Mouse (Mus musculus) forebrain, embryonic 14.5 days (tissue): ENCODE measurements around the gene Atp7b. TPM values are rescaled to one million over a fixed set of nuclear protein-coding genes. Genes with fewer than 3 reads are reported as not detected.

Experiments used
- ATAC-seq: fragments of 200-750 bp; cut with Nextera tagmentation; 2 replicates; pipeline ENCODE4 v1.8.0; 2017; ENCODE audit warnings: mild to moderate bottlenecking, moderate library complexity
- DNase-seq: peaks from one replicate; pipeline ENCODE4 v3.0.0-alpha.2; 2015; ENCODE audit warnings: low spot score
- H3K27ac ChIP-seq: fragments of 300-500 bp; sonication (generic); 2 replicates; pipeline ENCODE4 v1.5.1; 2014; ENCODE audit warnings: low read depth, mild to moderate bottlenecking, control low read depth, low read length, moderate library complexity
- H3K27me3 ChIP-seq: fragments of 300-500 bp; sonication (generic); replicated peaks from 2 replicates; pipeline ENCODE4 v1.6.1; 2014; ENCODE audit warnings: low read length, control low read depth, mixed read lengths; ENCODE audit not compliant: control insufficient read depth, insufficient read depth
- H3K36me3 ChIP-seq: fragments of 300-500 bp; sonication (generic); 2 replicates; pipeline ENCODE4 v1.6.1; 2014; ENCODE audit warnings: low read length, control low read depth; ENCODE audit not compliant: control insufficient read depth, insufficient read depth
- H3K4me1 ChIP-seq: fragments of 300-500 bp; sonication (generic); 2 replicates; pipeline ENCODE4 v1.6.1; 2014; ENCODE audit warnings: antibody characterized with exemption, low read length, control low read depth; ENCODE audit not compliant: control insufficient read depth, insufficient read depth
- H3K4me2 ChIP-seq: fragments of 300-500 bp; sonication (generic); 2 replicates; pipeline ENCODE4 v1.6.1; 2014; ENCODE audit warnings: mild to moderate bottlenecking, control low read depth, low read length
- H3K4me3 ChIP-seq: fragments of 300-500 bp; sonication (generic); 2 replicates; pipeline ENCODE4 v1.5.1; 2014; ENCODE audit warnings: low read depth, low read length, control low read depth
- H3K9ac ChIP-seq: fragments of 300-500 bp; sonication (generic); 2 replicates; pipeline ENCODE4 v1.6.1; 2014; ENCODE audit warnings: mild to moderate bottlenecking, low read length, control low read depth, moderate library complexity
- H3K9me3 ChIP-seq: fragments of 300-500 bp; sonication (generic); replicated peaks from 2 replicates; pipeline ENCODE4 v1.6.1; 2016; ENCODE audit warnings: low read length, control low read depth, mixed read lengths; ENCODE audit not compliant: control insufficient read depth
- WGBS: fragments of 180-500 bp; shearing (Covaris S2); extraction: QIAGEN DNeasy Blood & Tissue Kit; methylation state at CpG from one replicate; pipeline ENCODE4 v1.1.7; 2014; 5-methylcytosine and 5-hydroxymethylcytosine counted together
- polyA plus RNA-seq: library from polyadenylated mRNA; unstranded; fragments of >200 nt; fragmentation: Nextera tagmentation; extraction: Ambion mirVana; gene quantifications from 2 replicates; pipeline ENCODE4 v1.2.1, GENCODE M21; 2014

The Atp7b gene
- 1.2 TPM in 2 replicates for polyA plus RNA-seq

- DNase-seq (peak; percentile 31), ATAC-seq (peak; percentile 91)
- under 1% methylated on average over 46 of the region's 46 CpGs for WGBS
- Histone ChIP-seq H3K9ac (peak within 1 kb of the TSS; percentile 73), H3K4me3 (peak within 1 kb of the TSS; percentile 58), H3K27ac (no peak within 1 kb of the TSS), H3K36me3 (peaks cover 10% of the 10 kb centered on the region), H3K9me3 (no peaks in the 10 kb centered on the region), H3K4me1 (peaks cover 8% of the 10 kb centered on the region; the same call in 1 of the 2 replicates), H3K27me3 (0 out of 2 replicates have a peak, but pooled peaks cover 2% of the 10 kb centered on the region), H3K4me2 (peak within 1 kb of the TSS; percentile 93)
Measured at GRCm38 (mm10) chr8:22059821-22060445, at the start of gene Atp7b. Gene Atp7b, minus strand, starts transcription at chr8:22060305.

DNA sequence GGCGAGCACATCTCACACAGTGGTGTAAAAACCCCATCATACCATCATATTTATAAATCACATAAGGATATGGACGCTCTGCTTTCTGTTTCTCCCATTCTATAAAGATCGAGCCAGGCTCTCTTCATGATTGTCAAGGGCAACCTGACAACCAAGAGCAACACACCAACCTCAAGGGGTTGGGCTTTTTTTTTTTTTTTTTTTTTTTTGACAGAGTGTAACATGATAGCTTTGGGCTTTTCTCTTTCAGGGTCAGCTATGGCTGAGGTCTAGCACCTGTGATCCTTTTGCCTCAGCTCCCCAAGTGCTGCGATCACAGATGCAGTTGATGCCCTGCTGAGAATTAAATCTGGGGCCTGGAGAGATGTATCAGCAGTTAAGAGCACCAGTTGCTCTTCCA, 46.9 kb upstream of the Atp7b start:
- Histone ChIP-seq H3K27me3 (no peaks in the 10 kb centered on the region), H3K9ac (no peak overlapping the region), H3K4me2 (no peak overlapping the region), H3K9me3 (no peaks in the 10 kb centered on the region), H3K4me3 (no peak overlapping the region), H3K4me1 (no peaks in the 10 kb centered on the region), H3K27ac (no peak overlapping the region), H3K36me3 (no peaks in the 10 kb centered on the region)
- ATAC-seq (no peak), DNase-seq (no peak)
- WGBS, result 85% methylated on average over 4 of the region's 4 CpGs

- no peak for ATAC-seq
- DNase-seq, result peak; percentile 18
- Histone ChIP-seq H3K4me3 (no peak overlapping the region), H3K4me1 (no peaks in the 10 kb centered on the region), H3K4me2 (no peak overlapping the region), H3K27ac (no peak overlapping the region), H3K9me3 (no peaks in the 10 kb centered on the region), H3K9ac (no peak overlapping the region), H3K27me3 (no peaks in the 10 kb centered on the region), H3K36me3 (no peaks in the 10 kb centered on the region)
- 49% methylated on average over 8 of the region's 8 CpGs for WGBS
Measured at GRCm38 (mm10) chr8:22091568-22091967, 31.5 kb upstream of the Atp7b start.

GRCm38 (mm10) chr8:22089226-22089625, 29.1 kb upstream of the Atp7b start:
- Histone ChIP-seq H3K27ac (no peak overlapping the region), H3K4me2 (no peak overlapping the region), H3K9me3 (no peaks in the 10 kb centered on the region), H3K4me3 (no peak overlapping the region), H3K36me3 (no peaks in the 10 kb centered on the region), H3K27me3 (no peaks in the 10 kb centered on the region), H3K4me1 (no peaks in the 10 kb centered on the region), H3K9ac (no peak overlapping the region)
- WGBS, result 91% methylated on average over 4 of the region's 4 CpGs
- no peak for ATAC-seq
- no peak for DNase-seq

DNA sequence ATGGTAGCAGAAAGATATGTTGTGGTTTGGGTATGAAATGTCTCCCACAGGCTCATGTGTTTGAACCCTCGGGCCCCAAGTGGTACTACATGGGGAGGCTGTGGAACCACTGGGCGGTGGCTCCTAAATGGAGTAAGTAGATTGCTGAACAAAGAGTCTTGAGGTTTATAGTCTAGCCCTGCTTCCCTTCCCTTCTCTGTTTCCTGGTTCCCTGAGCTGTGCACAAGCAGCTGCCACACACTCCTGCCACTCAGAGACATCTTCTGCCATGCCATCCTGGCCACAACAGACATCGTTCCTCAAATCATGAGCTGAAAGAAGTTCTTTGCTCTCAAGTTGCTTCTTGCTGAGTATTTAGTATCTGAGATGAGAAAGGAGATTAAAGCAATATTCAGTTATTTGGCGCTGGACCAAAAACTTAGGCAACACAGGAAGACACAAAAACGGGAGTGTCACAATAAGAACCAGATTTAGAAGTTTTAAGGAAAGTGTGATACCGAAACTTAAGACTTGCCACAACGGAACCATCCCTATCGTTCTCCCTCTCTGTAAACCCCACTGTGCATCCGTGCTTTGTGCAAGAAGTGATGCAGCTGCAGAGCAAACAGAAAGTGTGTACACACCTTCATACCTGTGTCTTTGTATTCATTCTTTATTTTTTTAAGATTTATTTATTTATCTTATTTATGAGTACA, 19.4 kb upstream of the Atp7b start:
- no peak overlapping the region for H3K4me3 ChIP-seq
- WGBS, result 89% methylated on average over 9 of the region's 9 CpGs
- no peaks in the 10 kb centered on the region for H3K9me3 ChIP-seq
- no peak for DNase-seq
- no peak overlapping the region for H3K9ac ChIP-seq
- no peaks in the 10 kb centered on the region for H3K36me3 ChIP-seq
- H3K27ac ChIP-seq, result no peak overlapping the region
- H3K4me1 ChIP-seq, result no peaks in the 10 kb centered on the region
- no peaks in the 10 kb centered on the region for H3K27me3 ChIP-seq
- H3K4me2 ChIP-seq, result no peak overlapping the region
- no peak for ATAC-seq

DNA sequence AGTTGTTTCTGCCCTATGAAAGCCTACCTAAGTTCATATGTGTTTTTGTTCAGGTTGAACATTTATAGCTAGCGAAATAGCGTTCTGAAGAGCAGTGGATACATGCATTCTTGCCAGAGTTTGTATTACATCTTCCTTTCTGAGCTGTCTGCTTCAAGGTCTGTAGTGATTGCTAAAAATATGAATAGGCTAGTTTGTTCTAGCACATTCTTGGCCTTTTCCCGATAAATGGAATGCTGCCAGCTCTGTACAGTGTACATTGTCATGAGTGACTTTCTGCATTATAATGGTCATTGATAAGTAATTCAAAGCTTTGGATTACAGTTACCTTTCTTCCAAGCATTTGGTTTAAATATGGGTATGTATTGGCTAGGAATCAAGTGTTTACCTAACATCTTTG, 1.0 kb upstream of the Atp7b start:
- ATAC-seq (no peak), DNase-seq (no peak)
- peaks cover 8% of the 10 kb centered on the region; the same call in 1 of the 2 replicates for H3K4me1 ChIP-seq
- peaks cover 22% of the 10 kb centered on the region for H3K36me3 ChIP-seq
- 0 out of 2 replicates have a peak, but pooled peaks cover 2% of the 10 kb centered on the region for H3K27me3 ChIP-seq
- 4% methylated on average over 3 of the region's 3 CpGs for WGBS
- H3K9ac ChIP-seq, result peak overlapping the region; percentile 21; the same call in 1 of the 2 replicates
- H3K27ac ChIP-seq, result no peak overlapping the region
- peak overlapping the region; percentile 58 for H3K4me3 ChIP-seq
- H3K4me2 ChIP-seq, result peak overlapping the region; percentile 60
- no peaks in the 10 kb centered on the region for H3K9me3 ChIP-seq

- 0% methylated on average over 36 of the region's 36 CpGs for WGBS
- peak; percentile 100 for ATAC-seq
Measured at GRCm38 (mm10) chr8:22060446-22060889, 363 bp upstream of the Atp7b start, which contains the start of gene Alg11. Gene Alg11, plus strand, starts transcription at chr8:22060721.

GRCm38 (mm10) chr8:22059153-22059738, 859 bp downstream of the Atp7b start:
- no peaks in the 10 kb centered on the region for H3K9me3 ChIP-seq
- peaks cover 8% of the 10 kb centered on the region; the same call in 1 of the 2 replicates for H3K4me1 ChIP-seq
- H3K4me3 ChIP-seq, result peak overlapping the region; percentile 58
- 0 out of 2 replicates have a peak, but pooled peaks cover 2% of the 10 kb centered on the region for H3K27me3 ChIP-seq
- peaks cover 5% of the 10 kb centered on the region for H3K36me3 ChIP-seq
- H3K4me2 ChIP-seq, result peak overlapping the region; percentile 93
- peak overlapping the region; percentile 73; the same call in 1 of the 2 replicates for H3K9ac ChIP-seq
- DNase-seq (no peak), ATAC-seq (no peak)
- 29% methylated on average over 11 of the region's 11 CpGs for WGBS
- H3K27ac ChIP-seq, result no peak overlapping the region

More at GRCm38 (mm10) chr8:22060446-22060889, 363 bp upstream of the Atp7b start, which contains the start of gene Alg11:
- peak within 1 kb of the TSS; percentile 73 for H3K9ac ChIP-seq
- H3K36me3 ChIP-seq, result peaks cover 15% of the 10 kb centered on the region
- no peak within 1 kb of the TSS for H3K27ac ChIP-seq
- peak; percentile 99 for DNase-seq
- H3K4me3 ChIP-seq, result peak within 1 kb of the TSS; percentile 58
- peak within 1 kb of the TSS; percentile 93 for H3K4me2 ChIP-seq
- H3K27me3 ChIP-seq, result 0 out of 2 replicates have a peak, but pooled peaks cover 2% of the 10 kb centered on the region
- no peaks in the 10 kb centered on the region for H3K9me3 ChIP-seq
- H3K4me1 ChIP-seq, result peaks cover 8% of the 10 kb centered on the region; the same call in 1 of the 2 replicates
